Mouse (Mus musculus): ENCODE data around the gene Dmbx1. TPM values are rescaled to one million over a fixed set of nuclear protein-coding genes. Genes with fewer than 3 reads are reported as not detected.

Gene Dmbx1
- polyA plus RNA-seq, 1 experiment = 0.02 TPM

DNA sequence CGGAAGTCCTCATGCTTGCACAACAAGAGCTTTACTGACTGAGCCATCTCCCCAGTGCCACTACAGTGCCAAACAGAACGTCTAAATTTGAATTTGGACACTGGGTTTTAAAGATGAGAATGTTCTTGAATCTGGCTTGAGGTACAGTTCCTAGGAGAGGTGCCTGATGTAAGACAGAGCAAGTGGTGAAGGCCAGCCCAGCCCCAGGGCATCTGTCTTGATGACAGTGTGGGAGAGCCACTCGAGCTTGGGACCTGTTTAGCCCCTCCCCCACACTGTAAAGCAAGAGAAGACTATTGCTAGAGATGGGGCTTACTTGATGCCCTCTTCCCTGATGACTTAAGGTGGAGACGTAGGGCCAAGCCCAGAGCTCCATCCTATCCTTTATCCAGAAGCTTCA is 57.5 kb downstream of the Dmbx1 start:
- Histone ChIP-seq H3ac (ENCODE audit: control insufficient read depth, insufficient read length, low read depth) (no peak overlapping the region), H3K79me2 (ENCODE audit: control insufficient read depth, insufficient read depth) (no peaks in the 10 kb centered on the region), H3K79me3 (ENCODE audit: low read depth) (no peaks in the 10 kb centered on the region), H3K4me3 (ENCODE audit: insufficient read depth, poor library complexity, severe bottlenecking) (no peak overlapping the region), H3K36me3 (ENCODE audit: control insufficient read depth, insufficient read depth) (no peaks in the 10 kb centered on the region), H3K27me3 (ENCODE audit: control insufficient read depth, insufficient read depth, insufficient read length) (peaks cover 4% of the 10 kb centered on the region)
- TF ChIP-seq CEBPB (IDR thresholded peaks at IDR 0.05; ENCODE audit: low read depth) = no peak
- TF ChIP-seq FOSL1 (IDR thresholded peaks at IDR 0.05; ENCODE audit: insufficient read depth, low read length, poor library complexity, severe bottlenecking) = no peak
- TF ChIP-seq USF1 (IDR thresholded peaks at IDR 0.05; ENCODE audit: low read depth) = no peak
- no peak for TF ChIP-seq CTCF (IDR thresholded peaks at IDR 0.05; ENCODE audit: control insufficient read depth, insufficient read depth, insufficient read length)
- no peak for TF ChIP-seq MYOD1 (IDR thresholded peaks at IDR 0.05; ENCODE audit: control insufficient read depth, insufficient read length, low read depth)
- no peak for TF ChIP-seq MYOG (IDR thresholded peaks at IDR 0.05; ENCODE audit: control insufficient read depth, extremely low read depth, insufficient read length)
- TF ChIP-seq MAX (IDR thresholded peaks at IDR 0.05) = no peak

GRCm38 (mm10) chr4:115881183-115881582 is 58.5 kb downstream of the Dmbx1 start:
- Histone ChIP-seq H3K36me3 (ENCODE audit: control insufficient read depth, insufficient read depth) (no peaks in the 10 kb centered on the region), H3K4me3 (ENCODE audit: insufficient read depth, poor library complexity, severe bottlenecking) (no peak overlapping the region), H3K27me3 (ENCODE audit: control insufficient read depth, insufficient read depth, insufficient read length) (peaks cover 4% of the 10 kb centered on the region), H3ac (ENCODE audit: control insufficient read depth, insufficient read length, low read depth) (no peak overlapping the region), H3K79me2 (ENCODE audit: control insufficient read depth, insufficient read depth) (no peaks in the 10 kb centered on the region), H3K79me3 (ENCODE audit: low read depth) (no peaks in the 10 kb centered on the region)
- TF ChIP-seq MAX (IDR thresholded peaks at IDR 0.05) = no peak
- TF ChIP-seq FOSL1 (IDR thresholded peaks at IDR 0.05; ENCODE audit: insufficient read depth, low read length, poor library complexity, severe bottlenecking) = no peak
- TF ChIP-seq MYOD1 (IDR thresholded peaks at IDR 0.05; ENCODE audit: control insufficient read depth, insufficient read length, low read depth) = no peak
- no peak for TF ChIP-seq CEBPB (IDR thresholded peaks at IDR 0.05; ENCODE audit: low read depth)
- no peak for TF ChIP-seq MYOG (IDR thresholded peaks at IDR 0.05; ENCODE audit: control insufficient read depth, extremely low read depth, insufficient read length)
- TF ChIP-seq CTCF (IDR thresholded peaks at IDR 0.05; ENCODE audit: control insufficient read depth, insufficient read depth, insufficient read length) = no peak
- no peak for TF ChIP-seq USF1 (IDR thresholded peaks at IDR 0.05; ENCODE audit: low read depth)

GRCm38 (mm10) chr4:115878828-115879227 is 60.9 kb downstream of the Dmbx1 start:
- Histone ChIP-seq H3K27me3 (ENCODE audit: control insufficient read depth, insufficient read depth, insufficient read length) (no peaks in the 10 kb centered on the region), H3K4me3 (ENCODE audit: insufficient read depth, poor library complexity, severe bottlenecking) (no peak overlapping the region), H3K79me2 (ENCODE audit: control insufficient read depth, insufficient read depth) (no peaks in the 10 kb centered on the region), H3K79me3 (ENCODE audit: low read depth) (no peaks in the 10 kb centered on the region), H3ac (ENCODE audit: control insufficient read depth, insufficient read length, low read depth) (no peak overlapping the region), H3K36me3 (ENCODE audit: control insufficient read depth, insufficient read depth) (peaks cover under 1% of the 10 kb centered on the region)
- no peak for TF ChIP-seq MYOG (IDR thresholded peaks at IDR 0.05; ENCODE audit: control insufficient read depth, extremely low read depth, insufficient read length)
- TF ChIP-seq CTCF (IDR thresholded peaks at IDR 0.05; ENCODE audit: control insufficient read depth, insufficient read depth, insufficient read length) = no peak
- TF ChIP-seq MAX (IDR thresholded peaks at IDR 0.05) = no peak
- no peak for TF ChIP-seq FOSL1 (IDR thresholded peaks at IDR 0.05; ENCODE audit: insufficient read depth, low read length, poor library complexity, severe bottlenecking)
- no peak for TF ChIP-seq USF1 (IDR thresholded peaks at IDR 0.05; ENCODE audit: low read depth)
- TF ChIP-seq CEBPB (IDR thresholded peaks at IDR 0.05; ENCODE audit: low read depth) = no peak
- TF ChIP-seq MYOD1 (IDR thresholded peaks at IDR 0.05; ENCODE audit: control insufficient read depth, insufficient read length, low read depth) = no peak

DNA sequence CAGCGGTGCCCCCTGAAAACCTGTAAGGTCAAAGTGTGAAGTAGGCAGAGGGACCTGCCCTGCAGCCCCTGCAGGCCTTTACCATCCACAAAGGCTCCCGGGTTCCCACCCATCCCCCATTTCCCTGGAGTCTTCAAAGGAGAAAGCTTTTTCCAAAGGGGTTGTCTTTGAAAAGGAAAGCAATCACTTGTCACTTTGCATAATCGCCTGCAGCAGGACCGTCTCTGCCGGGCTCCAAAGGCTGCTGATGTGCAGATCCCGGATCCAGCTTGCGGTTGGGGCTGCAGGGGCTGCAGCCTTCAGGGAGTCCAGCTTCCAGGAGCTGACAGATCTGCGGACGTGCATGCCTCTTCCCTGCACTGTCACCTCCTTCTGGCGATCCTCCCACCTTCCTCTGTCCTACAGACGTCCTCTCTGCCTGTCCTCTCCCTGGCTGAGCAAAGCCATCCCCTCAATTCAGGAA is 61.5 kb downstream of the Dmbx1 start:
- no peak overlapping the region for H3ac ChIP-seq (ENCODE audit: control insufficient read depth, insufficient read length, low read depth)
- H3K27me3 ChIP-seq (ENCODE audit: control insufficient read depth, insufficient read depth, insufficient read length) = no peaks in the 10 kb centered on the region
- no peak for TF ChIP-seq MYOG (IDR thresholded peaks at IDR 0.05; ENCODE audit: control insufficient read depth, extremely low read depth, insufficient read length)
- TF ChIP-seq MAX (IDR thresholded peaks at IDR 0.05) = no peak
- TF ChIP-seq USF1 (IDR thresholded peaks at IDR 0.05; ENCODE audit: low read depth) = no peak
- no peak for TF ChIP-seq CTCF (IDR thresholded peaks at IDR 0.05; ENCODE audit: control insufficient read depth, insufficient read depth, insufficient read length)
- H3K4me3 ChIP-seq (ENCODE audit: insufficient read depth, poor library complexity, severe bottlenecking) = no peak overlapping the region
- H3K36me3 ChIP-seq (ENCODE audit: control insufficient read depth, insufficient read depth) = peaks cover 6% of the 10 kb centered on the region
- H3K79me2 ChIP-seq (ENCODE audit: control insufficient read depth, insufficient read depth) = no peaks in the 10 kb centered on the region
- H3K79me3 ChIP-seq (ENCODE audit: low read depth) = no peaks in the 10 kb centered on the region

DNA sequence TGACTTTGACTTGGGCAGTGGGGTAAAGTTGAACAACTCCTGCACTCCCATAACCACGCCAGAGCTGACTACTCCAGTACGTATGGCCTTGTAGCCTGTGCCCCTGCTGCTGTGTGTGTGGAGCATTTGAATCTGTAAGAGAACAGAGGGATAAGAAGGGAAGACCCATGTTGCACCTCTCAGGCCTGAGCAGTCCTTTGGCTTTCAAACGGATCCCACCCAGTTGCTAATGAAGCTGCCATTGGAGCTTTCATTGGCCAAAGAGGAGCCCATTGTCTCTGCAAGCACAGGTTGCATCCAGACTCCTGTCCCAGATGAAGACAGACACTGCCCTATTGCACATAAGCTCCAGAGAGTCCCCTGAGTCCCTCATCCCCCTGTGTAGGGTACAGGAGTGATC is 66.5 kb downstream of the Dmbx1 start:
- Histone ChIP-seq H3K27me3 (ENCODE audit: control insufficient read depth, insufficient read depth, insufficient read length) (no peaks in the 10 kb centered on the region), H3ac (ENCODE audit: control insufficient read depth, insufficient read length, low read depth) (no peak overlapping the region), H3K79me2 (ENCODE audit: control insufficient read depth, insufficient read depth) (no peaks in the 10 kb centered on the region), H3K79me3 (ENCODE audit: low read depth) (no peaks in the 10 kb centered on the region), H3K36me3 (ENCODE audit: control insufficient read depth, insufficient read depth) (peaks cover 19% of the 10 kb centered on the region), H3K4me3 (ENCODE audit: insufficient read depth, poor library complexity, severe bottlenecking) (no peak overlapping the region)
- TF ChIP-seq MYOG (IDR thresholded peaks at IDR 0.05; ENCODE audit: control insufficient read depth, extremely low read depth, insufficient read length) (no peak), MAX (IDR thresholded peaks at IDR 0.05) (no peak), USF1 (IDR thresholded peaks at IDR 0.05; ENCODE audit: low read depth) (no peak), CTCF (IDR thresholded peaks at IDR 0.05; ENCODE audit: control insufficient read depth, insufficient read depth, insufficient read length) (no peak), CEBPB (IDR thresholded peaks at IDR 0.05; ENCODE audit: low read depth) (no peak), MYOD1 (IDR thresholded peaks at IDR 0.05; ENCODE audit: control insufficient read depth, insufficient read length, low read depth) (no peak), FOSL1 (IDR thresholded peaks at IDR 0.05; ENCODE audit: insufficient read depth, low read length, poor library complexity, severe bottlenecking) (no peak)

All from C2C12 (cell line).